In the genomic region with DNA sequence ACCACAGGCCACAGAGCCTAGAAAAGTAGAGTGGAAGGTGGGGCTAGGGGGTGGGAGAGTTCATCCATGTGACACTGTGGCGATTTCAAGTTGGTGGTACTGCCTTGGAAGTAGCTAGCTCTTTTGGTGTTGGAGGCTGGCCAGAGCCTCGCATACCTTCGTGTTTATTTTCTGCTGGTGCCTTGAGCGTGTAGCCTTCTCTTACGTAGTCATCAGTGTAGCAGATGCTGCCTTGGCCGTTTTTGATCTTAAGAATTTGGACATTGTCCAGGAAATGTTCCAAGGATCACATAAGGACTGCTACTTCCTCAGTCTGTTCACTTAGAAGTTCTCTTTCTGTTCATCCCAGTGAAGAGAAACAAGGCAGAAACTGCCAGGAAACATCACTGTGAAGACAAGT, we compare ENCODE assay signal across 15 mouse cellular contexts. TPM values are rescaled to one million over a fixed set of nuclear protein-coding genes. Genes with fewer than 3 reads are reported as not detected.
DNase-seq lines count a peak whose midpoint lies in the region; ATAC-seq and TF ChIP-seq lines count a peak whose summit lies in the region.
"Had no signal": no experiment of that assay in that cellular context is flagged by ENCODE, and none has a peak within 500 bp of the region (broad histone marks: within the 10 kb centered on the region; RNA-seq: fewer than 3 reads in every experiment).

No protein-coding gene starts in this region.

- H3K27ac ChIP-seq in heart, embryonic 12.5 days (ENCODE audit: poor library complexity, severe bottlenecking): no peak overlapping the region
- no peak overlapping the region for H3K27ac ChIP-seq in liver, embryonic 16.5 days (ENCODE audit: low read length)
- H3K27ac ChIP-seq in liver, postnatal 0 days (ENCODE audit: low read depth): no peak overlapping the region
- H3K27ac ChIP-seq: stomach, postnatal 0 days had no signal

- 56% methylated on average over 6 of the region's 6 CpGs for WGBS in heart, embryonic 12.5 days
- 72% methylated on average over 6 of the region's 6 CpGs for WGBS in liver, embryonic 16.5 days (ENCODE audit: insufficient replicate concordance)
- WGBS in liver, postnatal 0 days (ENCODE audit: insufficient replicate concordance): 71% methylated on average over 6 of the region's 6 CpGs

- H3K4me1 ChIP-seq in heart, embryonic 12.5 days (replicated peaks): peaks cover 20% of the 10 kb centered on the region
- no peaks in the 10 kb centered on the region for H3K4me1 ChIP-seq in liver, embryonic 16.5 days (ENCODE audit: control insufficient read depth, low read depth, low read length)
- H3K4me1 ChIP-seq in liver, postnatal 0 days (ENCODE audit: insufficient read depth): no peaks in the 10 kb centered on the region

- no peak overlapping the region for H3K9ac ChIP-seq in heart, embryonic 12.5 days
- no peak overlapping the region for H3K9ac ChIP-seq in liver, embryonic 16.5 days (ENCODE audit: low read depth, low read length)
- H3K9ac ChIP-seq in liver, postnatal 0 days (replicated peaks): no peak overlapping the region

- 0 out of 2 replicates have a peak, but pooled peaks have one; percentile 37 for ATAC-seq in heart, embryonic 12.5 days (ENCODE audit: insufficient number of reproducible peaks, low FRiP score)
- ATAC-seq in liver, embryonic 16.5 days (ENCODE audit: low read depth): 0 out of 2 replicates have a peak, but pooled peaks have one; percentile 11
- ATAC-seq in liver, postnatal 0 days: no peak
- ATAC-seq: activated CD4-positive, CD25-positive, alpha-beta regulatory T cell, adult 4 months; midbrain, embryonic 16.5 days had no signal

- no peaks in the 10 kb centered on the region for H3K9me3 ChIP-seq in heart, embryonic 12.5 days (replicated peaks)
- H3K9me3 ChIP-seq in liver, embryonic 16.5 days (replicated peaks; ENCODE audit: control insufficient read depth, low read length): no peaks in the 10 kb centered on the region
- no peaks in the 10 kb centered on the region for H3K9me3 ChIP-seq in liver, postnatal 0 days (ENCODE audit: low read length)

- TF ChIP-seq EP300 in liver, postnatal 0 days (IDR thresholded peaks at IDR 0.05; ENCODE audit: low read depth): no peak

- H3K4me2 ChIP-seq in heart, embryonic 12.5 days: no peak overlapping the region
- H3K4me2 ChIP-seq in liver, embryonic 16.5 days (ENCODE audit: low read depth, low read length): no peak overlapping the region
- no peak overlapping the region for H3K4me2 ChIP-seq in liver, postnatal 0 days (ENCODE audit: low read depth, low read length)

- intact Hi-C loops in heart, postnatal 36 days (cut with DNase I): no loop called here

- no peak for TF ChIP-seq CTCF in liver, postnatal 0 days (IDR thresholded peaks at IDR 0.05; ENCODE audit: low read depth)

- H3K4me3 ChIP-seq in heart, embryonic 12.5 days: no peak overlapping the region
- no peak overlapping the region for H3K4me3 ChIP-seq in liver, embryonic 16.5 days (ENCODE audit: low read depth, low read length)
- H3K4me3 ChIP-seq in liver, postnatal 0 days (ENCODE audit: low read depth, low read length): no peak overlapping the region

- peak; percentile 51 to 79 for DNase-seq in adrenal gland, adult (ENCODE audit: inconsistent age in 2 of 2, low spot score in 1 of 2)
- DNase-seq in adrenal gland, adult 8-10 months: no peak
- DNase-seq in heart, postnatal 36 days: no peak
- DNase-seq in liver, postnatal 0 days: no peak
- peak; percentile 36 for DNase-seq in lung, postnatal 36 days
- no peak for DNase-seq in cerebellum, adult 11 months
- DNase-seq: cerebellum, adult 18-20 months; embryo, embryonic 11 days had no signal

- peaks cover 79% of the 10 kb centered on the region for H3K36me3 ChIP-seq in heart, embryonic 12.5 days
- peaks cover 11% of the 10 kb centered on the region for H3K36me3 ChIP-seq in liver, embryonic 16.5 days (ENCODE audit: control insufficient read depth, insufficient read depth)
- H3K36me3 ChIP-seq in liver, postnatal 0 days (replicated peaks; ENCODE audit: insufficient read depth, low read length): peaks cover 61% of the 10 kb centered on the region

- H3K27me3 ChIP-seq in heart, embryonic 12.5 days (replicated peaks): no peaks in the 10 kb centered on the region
- no peaks in the 10 kb centered on the region for H3K27me3 ChIP-seq in liver, embryonic 16.5 days (ENCODE audit: control insufficient read depth, insufficient read depth, low read depth, low read length)
- no peaks in the 10 kb centered on the region for H3K27me3 ChIP-seq in liver, postnatal 0 days (ENCODE audit: insufficient read depth, low read length)

RNA-seq across cellular contexts. Expression of a gene that starts 9.8 kb away (rescaled TPM):
- total RNA-seq in adrenal gland, adult 8-10 months (2022): 1 to 10 TPM in 3 of 4 experiments, under 1 TPM in 1; 0.87 to 2.9 (median 1.4) TPM
- 5.0 and 5.8 TPM in 2 replicates for polyA plus RNA-seq in heart, embryonic 12.5 days (2016; fragmentation: Nextera tagmentation; extraction: Ambion mirVana)
- total RNA-seq in heart, postnatal 36 days (2021): 1 to 10 TPM; 2.8 to 4.3 TPM
- 0.43 and 0.83 TPM in 2 replicates for polyA plus RNA-seq in liver, embryonic 16.5 days (2015; fragmentation: Nextera tagmentation; extraction: Ambion mirVana)
- 1.3 TPM in 2 replicates for polyA plus RNA-seq in liver, postnatal 0 days (2015; fragmentation: Nextera tagmentation; extraction: Ambion mirVana)
- total RNA-seq: hematopoietic stem cell, adult 5-6 weeks had no signal
- polyA plus RNA-seq: small intestine, adult 2 months had no signal

RNA-seq across cellular contexts. Expression of a gene that starts 42.1 kb away (rescaled TPM):
- total RNA-seq in adrenal gland, adult 8-10 months (2022): 10 to 100 TPM; 74.2 to 82.1 (median 79.3) TPM
- polyA plus RNA-seq in heart, embryonic 12.5 days (2016; fragmentation: Nextera tagmentation; extraction: Ambion mirVana): 21.8 and 23.1 TPM in 2 replicates
- total RNA-seq in heart, postnatal 36 days (2021): 10 to 100 TPM; 50.7 to 51.4 TPM
- 7.6 and 9.3 TPM in 2 replicates for polyA plus RNA-seq in liver, embryonic 16.5 days (2015; fragmentation: Nextera tagmentation; extraction: Ambion mirVana)
- polyA plus RNA-seq in liver, postnatal 0 days (2015; fragmentation: Nextera tagmentation; extraction: Ambion mirVana): 12.3 and 13.0 TPM in 2 replicates

RNA-seq across cellular contexts. Expression of a gene that starts 45.9 kb away (rescaled TPM):
- total RNA-seq in adrenal gland, adult 8-10 months (2022): 10 to 100 TPM; 17.1 to 20.4 (median 17.8) TPM
- 21.6 and 22.3 TPM in 2 replicates for polyA plus RNA-seq in heart, embryonic 12.5 days (2016; fragmentation: Nextera tagmentation; extraction: Ambion mirVana)
- 10 to 100 TPM; 16.5 to 16.9 TPM for total RNA-seq in heart, postnatal 36 days (2021)
- polyA plus RNA-seq in liver, embryonic 16.5 days (2015; fragmentation: Nextera tagmentation; extraction: Ambion mirVana): 10.8 and 11.9 TPM in 2 replicates
- polyA plus RNA-seq in liver, postnatal 0 days (2015; fragmentation: Nextera tagmentation; extraction: Ambion mirVana): 10.2 and 10.5 TPM in 2 replicates

Comparison
In these comparisons a context has a peak if more than half of its experiments do, and no peak if none do; other contexts are left out.
1. DNase-seq: peak in adrenal gland, adult (2 of 2) and lung, postnatal 36 days (single experiment); none in adrenal gland, adult 8-10 months (single experiment), heart, postnatal 36 days (0 of 2), liver, postnatal 0 days (single experiment) and cerebellum, adult 11 months (single experiment).